Comparison of ENCODE assay signal across 26 mouse cellular contexts in genomic region chr1:190230866-190231265, GRCm38 (mm10).
DNase-seq lines count a peak whose midpoint lies in the region; ATAC-seq lines count a peak whose summit lies in the region.
"Had no signal": no experiment of that assay in that cellular context is flagged by ENCODE, and none has a peak within 500 bp of the region (broad histone marks: within the 10 kb centered on the region; RNA-seq: fewer than 3 reads in every experiment).

No protein-coding gene starts in this region.

- intact Hi-C loops in heart, postnatal 36 days (cut with DNase I): no loop called here

- WGBS in kidney, embryonic 15.5 days: 30% methylated on average over 5 of the region's 5 CpGs
- WGBS in lung, embryonic 16.5 days: 29% methylated on average over 5 of the region's 5 CpGs

- DNase-seq in heart, adult 11 months: peak; percentile 14
- DNase-seq in heart, postnatal 36 days: no peak
- peak; percentile 10 for DNase-seq in kidney, postnatal 14 days
- DNase-seq in lung, postnatal 14 days: no peak
- DNase-seq in Muller cell, postnatal 12 days (ENCODE audit: inconsistent ontology term): peak; percentile 83
- DNase-seq: adrenal gland, adult 2 months; adrenal gland, postnatal 10 days; adrenal gland, postnatal 25 days; B cell, adult 2 months; cerebellum, adult 11 months; cerebellum, adult 18-20 months; cerebellum, adult 8-10 months; cerebellum, adult 9-11 months; cerebellum, postnatal 14 days; cerebellum, postnatal 36 days; embryo, embryonic 11 days had no signal

- H3K4me2 ChIP-seq in kidney, embryonic 15.5 days: no peak overlapping the region
- no peak overlapping the region for H3K4me2 ChIP-seq in lung, embryonic 16.5 days (ENCODE audit: low read depth, low read length)
- H3K4me2 ChIP-seq: embryonic facial prominence, embryonic 13.5 days; embryonic facial prominence, embryonic 15.5 days; forebrain, embryonic 12.5 days had no signal

- no peak overlapping the region for H3K27ac ChIP-seq in kidney, embryonic 15.5 days
- no peak overlapping the region for H3K27ac ChIP-seq in lung, embryonic 16.5 days (ENCODE audit: low read length)
- H3K27ac ChIP-seq: embryonic facial prominence, embryonic 13.5 days; embryonic facial prominence, embryonic 15.5 days; forebrain, embryonic 10.5 days; forebrain, embryonic 12.5 days had no signal

- 0 out of 2 replicates have a peak, but pooled peaks cover under 1% of the 10 kb centered on the region for H3K9me3 ChIP-seq in kidney, embryonic 15.5 days (replicated peaks)
- H3K9me3 ChIP-seq in lung, embryonic 16.5 days (ENCODE audit: control insufficient read depth, low read length): no peaks in the 10 kb centered on the region; the same call in 1 of the 2 replicates
- H3K9me3 ChIP-seq: forebrain, embryonic 12.5 days had no signal

- H3K4me3 ChIP-seq in kidney, embryonic 15.5 days (replicated peaks): no peak overlapping the region
- H3K4me3 ChIP-seq in lung, embryonic 16.5 days (ENCODE audit: low read length): no peak overlapping the region
- H3K4me3 ChIP-seq: embryonic facial prominence, embryonic 13.5 days; embryonic facial prominence, embryonic 15.5 days; erythroblast, embryonic 14.5 days; forebrain, embryonic 10.5 days; forebrain, embryonic 12.5 days had no signal

- no peak for ATAC-seq in kidney, embryonic 15.5 days (replicated peaks; ENCODE audit: low FRiP score)
- 0 out of 2 replicates have a peak, but pooled peaks have one; percentile 45 for ATAC-seq in lung, embryonic 16.5 days (ENCODE audit: low read depth)
- ATAC-seq: CD4-positive, CD25-positive, alpha-beta regulatory T cell, adult 4 months; forebrain, embryonic 14.5 days had no signal

- 0 out of 2 replicates have a peak, but pooled peaks cover 4% of the 10 kb centered on the region for H3K4me1 ChIP-seq in kidney, embryonic 15.5 days
- H3K4me1 ChIP-seq in lung, embryonic 16.5 days (replicated peaks; ENCODE audit: control insufficient read depth, insufficient read depth, low read length): no peaks in the 10 kb centered on the region; the same call in 1 of the 2 replicates
- H3K4me1 ChIP-seq: embryonic facial prominence, embryonic 13.5 days; embryonic facial prominence, embryonic 15.5 days had no signal

- H3K27me3 ChIP-seq in kidney, embryonic 15.5 days: no peaks in the 10 kb centered on the region
- no peaks in the 10 kb centered on the region for H3K27me3 ChIP-seq in lung, embryonic 16.5 days (ENCODE audit: control insufficient read depth, insufficient read depth, low read depth, low read length)
- H3K27me3 ChIP-seq: embryonic facial prominence, embryonic 13.5 days; embryonic facial prominence, embryonic 15.5 days had no signal

- no peak overlapping the region for H3K9ac ChIP-seq in kidney, embryonic 15.5 days
- no peak overlapping the region for H3K9ac ChIP-seq in lung, embryonic 16.5 days (ENCODE audit: low read length)
- H3K9ac ChIP-seq: embryonic facial prominence, embryonic 13.5 days; embryonic facial prominence, embryonic 15.5 days; forebrain, embryonic 12.5 days had no signal

- H3K36me3 ChIP-seq in kidney, embryonic 15.5 days: no peaks in the 10 kb centered on the region
- no peaks in the 10 kb centered on the region for H3K36me3 ChIP-seq in lung, embryonic 16.5 days (ENCODE audit: control insufficient read depth, insufficient read depth, low read length)
- H3K36me3 ChIP-seq: embryonic facial prominence, embryonic 13.5 days; embryonic facial prominence, embryonic 15.5 days; forebrain, embryonic 10.5 days; forebrain, embryonic 12.5 days; G1E had no signal

Comparison
In these comparisons a context has a peak if more than half of its experiments do, and no peak if none do; other contexts are left out.
1. DNase-seq: peak in heart, adult 11 months (single experiment), kidney, postnatal 14 days (single experiment) and Muller cell, postnatal 12 days (single experiment); none in heart, postnatal 36 days (0 of 2) and lung, postnatal 14 days (single experiment).